Mouse (Mus musculus) midbrain, embryonic 10.5 days (tissue): ENCODE measurements around the gene Hip1r. TPM values are rescaled to one million over a fixed set of nuclear protein-coding genes. Genes with fewer than 3 reads are reported as not detected.

Experiments used
- DNase-seq: peaks from one replicate; pipeline ENCODE4 v3.0.0-alpha.2; 2017; ENCODE audit warnings: low spot score
- H3K27ac ChIP-seq: fragments of 300-500 bp; sonication (generic); replicated peaks from 2 replicates; pipeline ENCODE4 v1.5.1; 2016; ENCODE audit warnings: mild to moderate bottlenecking
- H3K27me3 ChIP-seq: fragments of 300-500 bp; sonication (generic); 2 replicates; pipeline ENCODE4 v1.6.1; 2016; ENCODE audit warnings: low read depth, mild to moderate bottlenecking; ENCODE audit not compliant: poor library complexity, severe bottlenecking
- H3K36me3 ChIP-seq: fragments of 300-500 bp; sonication (generic); 2 replicates; pipeline ENCODE4 v1.6.1; 2016; ENCODE audit warnings: mild to moderate bottlenecking, moderate library complexity
- H3K4me1 ChIP-seq: fragments of 300-500 bp; sonication (generic); 2 replicates; pipeline ENCODE4 v1.6.1; 2016
- H3K4me3 ChIP-seq: fragments of 300-500 bp; sonication (generic); 2 replicates; pipeline ENCODE4 v1.5.1; 2016; ENCODE audit warnings: mild to moderate bottlenecking, moderate library complexity
- H3K9me3 ChIP-seq: fragments of 300-500 bp; sonication (generic); replicated peaks from 2 replicates; pipeline ENCODE4 v1.6.1; 2016; ENCODE audit warnings: mild to moderate bottlenecking
- WGBS: fragments of 180-500 bp; shearing (Covaris S2); methylation state at CpG from one replicate; pipeline ENCODE4 v1.1.7; 2016; 5-methylcytosine and 5-hydroxymethylcytosine counted together
- polyA plus RNA-seq: library from polyadenylated mRNA; unstranded; fragments of >200 nt; fragmentation: Nextera tagmentation; extraction: Ambion mirVana; gene quantifications from 2 replicates; pipeline ENCODE4 v1.2.1, GENCODE M21; 2016

Gene Hip1r
- polyA plus RNA-seq, 1 experiment from 2014 or later, result 6.6 TPM

GRCm38 (mm10) chr5:123957213-123957612, 16.2 kb upstream of the Hip1r start:
- DNase-seq, result no peak
- WGBS, result 80% methylated on average over 8 of the region's 8 CpGs
- Histone ChIP-seq H3K9me3 (no peaks in the 10 kb centered on the region), H3K4me3 (no peak overlapping the region), H3K4me1 (no peaks in the 10 kb centered on the region), H3K27me3 (no peaks in the 10 kb centered on the region), H3K36me3 (no peaks in the 10 kb centered on the region), H3K27ac (no peak overlapping the region)

- Histone ChIP-seq H3K27ac (no peak overlapping the region), H3K4me3 (no peak overlapping the region), H3K4me1 (no peaks in the 10 kb centered on the region), H3K36me3 (no peaks in the 10 kb centered on the region), H3K27me3 (no peaks in the 10 kb centered on the region), H3K9me3 (no peaks in the 10 kb centered on the region)
- WGBS, result 81% methylated on average over 3 of the region's 3 CpGs
- DNase-seq, result no peak
Observed at GRCm38 (mm10) chr5:123959018-123959417, 14.4 kb upstream of the Hip1r start.

- no peak overlapping the region for H3K27ac ChIP-seq
- no peak for DNase-seq
- WGBS, result 85% methylated on average over 8 of the region's 8 CpGs
- no peaks in the 10 kb centered on the region for H3K36me3 ChIP-seq
- no peaks in the 10 kb centered on the region for H3K4me1 ChIP-seq
- H3K27me3 ChIP-seq, result no peaks in the 10 kb centered on the region
- H3K9me3 ChIP-seq, result no peaks in the 10 kb centered on the region
- no peak overlapping the region for H3K4me3 ChIP-seq
Observed at GRCm38 (mm10) chr5:123960129-123960528, 13.3 kb upstream of the Hip1r start.

GRCm38 (mm10) chr5:123961046-123961445, 12.4 kb upstream of the Hip1r start:
- Histone ChIP-seq H3K36me3 (no peaks in the 10 kb centered on the region), H3K27ac (no peak overlapping the region), H3K27me3 (no peaks in the 10 kb centered on the region), H3K4me1 (no peaks in the 10 kb centered on the region), H3K4me3 (no peak overlapping the region), H3K9me3 (no peaks in the 10 kb centered on the region)
- DNase-seq, result no peak
- WGBS, result 88% methylated on average over 12 of the region's 12 CpGs

GRCm38 (mm10) chr5:123964208-123964607, 9.2 kb upstream of the Hip1r start:
- Histone ChIP-seq H3K4me3 (no peak overlapping the region), H3K36me3 (no peaks in the 10 kb centered on the region), H3K27ac (no peak overlapping the region), H3K27me3 (no peaks in the 10 kb centered on the region), H3K9me3 (no peaks in the 10 kb centered on the region), H3K4me1 (no peaks in the 10 kb centered on the region)
- 97% methylated on average over 4 of the region's 4 CpGs for WGBS
- no peak for DNase-seq

DNA sequence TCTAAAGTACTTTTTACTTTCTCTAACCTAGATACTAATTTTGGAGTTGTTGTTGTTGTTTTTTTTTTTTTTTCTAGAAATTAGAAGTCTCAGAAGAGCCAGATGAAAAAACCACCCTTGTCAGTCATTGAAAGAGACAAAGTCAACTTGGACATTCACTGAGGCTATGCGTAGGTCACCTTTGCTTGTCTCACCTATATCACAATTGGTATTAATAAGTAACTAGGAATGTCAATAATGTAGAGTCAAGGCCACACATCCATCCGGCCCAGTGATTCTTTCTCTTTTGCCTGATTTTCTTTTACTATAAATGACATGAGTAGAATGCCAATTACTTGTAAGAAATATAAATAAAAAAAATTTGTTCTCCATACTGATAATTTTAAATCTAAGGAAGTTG, 6.7 kb upstream of the Hip1r start:
- H3K4me1 ChIP-seq, result no peaks in the 10 kb centered on the region
- H3K4me3 ChIP-seq, result no peak overlapping the region
- peaks cover under 1% of the 10 kb centered on the region; the same call in 1 of the 2 replicates for H3K27me3 ChIP-seq
- no peak for DNase-seq
- WGBS, result 94% methylated on average over 2 of the region's 2 CpGs
- H3K27ac ChIP-seq, result no peak overlapping the region
- no peaks in the 10 kb centered on the region for H3K36me3 ChIP-seq
- H3K9me3 ChIP-seq, result no peaks in the 10 kb centered on the region

DNA sequence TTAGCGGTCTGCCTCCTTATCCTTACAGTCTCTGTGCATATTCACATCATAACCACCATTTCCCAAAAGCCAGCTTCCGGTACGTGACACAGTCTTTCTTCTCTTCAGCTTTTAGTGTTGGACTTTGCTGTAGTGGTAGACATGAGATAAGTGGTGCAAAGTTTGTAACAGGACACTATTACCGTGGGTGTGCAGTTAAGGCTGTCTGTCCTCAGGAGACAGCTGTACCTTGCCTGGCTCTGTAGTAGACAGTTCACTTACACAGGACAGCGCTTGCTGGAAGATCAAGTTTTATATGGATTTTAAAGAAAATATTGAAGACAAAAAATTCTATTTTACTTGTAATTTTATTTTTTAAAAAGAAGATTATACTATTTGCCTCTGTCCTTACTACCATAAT, 5.0 kb upstream of the Hip1r start:
- H3K36me3 ChIP-seq, result no peaks in the 10 kb centered on the region
- no peak for DNase-seq
- H3K9me3 ChIP-seq, result no peaks in the 10 kb centered on the region
- no peak overlapping the region for H3K27ac ChIP-seq
- H3K4me3 ChIP-seq, result no peak overlapping the region
- peaks cover 17% of the 10 kb centered on the region for H3K27me3 ChIP-seq
- 89% methylated on average over 5 of the region's 5 CpGs for WGBS
- H3K4me1 ChIP-seq, result peaks cover 5% of the 10 kb centered on the region

GRCm38 (mm10) chr5:123969216-123969615, 4.2 kb upstream of the Hip1r start:
- Histone ChIP-seq H3K9me3 (no peaks in the 10 kb centered on the region), H3K4me3 (no peak overlapping the region), H3K27me3 (peaks cover 22% of the 10 kb centered on the region), H3K27ac (no peak overlapping the region), H3K36me3 (no peaks in the 10 kb centered on the region), H3K4me1 (peaks cover 11% of the 10 kb centered on the region)
- DNase-seq, result no peak
- 72% methylated on average over 8 of the region's 8 CpGs for WGBS

GRCm38 (mm10) chr5:123970576-123970975, 2.9 kb upstream of the Hip1r start:
- peaks cover 23% of the 10 kb centered on the region for H3K4me1 ChIP-seq
- no peak for DNase-seq
- no peaks in the 10 kb centered on the region for H3K36me3 ChIP-seq
- H3K27ac ChIP-seq, result no peak overlapping the region
- peaks cover 35% of the 10 kb centered on the region for H3K27me3 ChIP-seq
- no peaks in the 10 kb centered on the region for H3K9me3 ChIP-seq
- 90% methylated on average over 4 of the region's 4 CpGs for WGBS
- H3K4me3 ChIP-seq, result no peak overlapping the region

- Histone ChIP-seq H3K27me3 (peaks cover 49% of the 10 kb centered on the region), H3K4me1 (peaks cover 32% of the 10 kb centered on the region), H3K9me3 (no peaks in the 10 kb centered on the region), H3K27ac (no peak overlapping the region), H3K36me3 (no peaks in the 10 kb centered on the region), H3K4me3 (no peak overlapping the region)
- DNase-seq, result no peak
- WGBS, result 74% methylated on average over 6 of the region's 6 CpGs
Observed at GRCm38 (mm10) chr5:123972453-123972852, 975 bp upstream of the Hip1r start.

DNA sequence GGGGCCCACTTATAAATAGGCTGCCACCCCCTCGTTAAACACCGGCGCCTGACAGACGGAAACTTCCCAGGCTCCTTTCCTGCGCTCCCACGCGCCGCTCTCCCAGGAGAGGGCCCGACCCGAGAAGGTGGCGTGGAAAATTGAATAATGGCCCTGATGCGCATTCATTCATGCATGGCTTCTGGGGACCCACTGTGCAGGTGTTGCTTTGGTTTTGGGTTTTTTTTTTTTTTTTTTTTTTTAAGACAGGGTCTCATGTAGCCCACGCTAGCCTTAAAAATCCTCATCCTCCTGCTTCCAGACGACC, 704 bp downstream of the Hip1r start:
- H3K4me1 ChIP-seq, result peaks cover 37% of the 10 kb centered on the region
- under 1% methylated on average over 14 of the region's 14 CpGs for WGBS
- DNase-seq, result no peak
- H3K27ac ChIP-seq, result peak overlapping the region; percentile 79
- H3K36me3 ChIP-seq, result no peaks in the 10 kb centered on the region
- H3K9me3 ChIP-seq, result no peaks in the 10 kb centered on the region
- H3K4me3 ChIP-seq, result peak overlapping the region; percentile 75
- peaks cover 49% of the 10 kb centered on the region for H3K27me3 ChIP-seq

GRCm38 (mm10) chr5:123974616-123975111, 1.2 kb downstream of the Hip1r start:
- Histone ChIP-seq H3K4me1 (peaks cover 42% of the 10 kb centered on the region), H3K27me3 (peaks cover 49% of the 10 kb centered on the region)
- DNase-seq, result no peak

GRCm38 (mm10) chr5:123975668-123976180, 2.3 kb downstream of the Hip1r start:
- peaks cover 49% of the 10 kb centered on the region for H3K27me3 ChIP-seq
- peaks cover 48% of the 10 kb centered on the region for H3K4me1 ChIP-seq
- 89% methylated on average over 6 of the region's 6 CpGs for WGBS

More at GRCm38 (mm10) chr5:123974616-123975111, 1.2 kb downstream of the Hip1r start:
- 46% methylated on average over 11 of the region's 11 CpGs for WGBS
- peak overlapping the region; percentile 75 for H3K4me3 ChIP-seq
- H3K9me3 ChIP-seq, result no peaks in the 10 kb centered on the region
- H3K27ac ChIP-seq, result no peak overlapping the region
- H3K36me3 ChIP-seq, result no peaks in the 10 kb centered on the region

DNA sequence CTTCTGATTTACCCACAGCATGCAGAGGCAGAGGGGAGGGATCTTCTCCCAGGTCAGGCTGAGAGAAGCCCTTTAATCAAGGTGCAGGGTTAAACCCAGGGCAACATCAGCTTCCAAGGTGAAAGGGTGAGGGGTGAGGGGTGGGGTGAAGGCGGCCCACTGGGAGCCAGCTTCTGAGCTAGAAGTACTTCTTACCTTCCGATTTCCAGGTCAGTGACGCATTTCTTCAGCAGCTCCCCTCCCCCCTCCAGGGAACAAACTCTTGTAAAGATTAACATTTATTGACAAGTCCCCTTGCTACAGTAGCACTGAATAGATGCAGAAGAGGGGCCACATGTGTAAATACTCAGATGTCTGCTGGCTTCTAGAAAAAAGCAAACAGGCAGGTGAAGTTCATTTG, 3.8 kb downstream of the Hip1r start:
- no peaks in the 10 kb centered on the region for H3K36me3 ChIP-seq
- peaks cover 44% of the 10 kb centered on the region for H3K27me3 ChIP-seq
- peaks cover 48% of the 10 kb centered on the region for H3K4me1 ChIP-seq
- H3K4me3 ChIP-seq, result no peak overlapping the region
- no peak for DNase-seq
- 55% methylated on average over 3 of the region's 3 CpGs for WGBS
- H3K9me3 ChIP-seq, result no peaks in the 10 kb centered on the region
- H3K27ac ChIP-seq, result no peak overlapping the region

More at GRCm38 (mm10) chr5:123975668-123976180, 2.3 kb downstream of the Hip1r start:
- Histone ChIP-seq H3K36me3 (no peaks in the 10 kb centered on the region), H3K4me3 (no peak overlapping the region), H3K9me3 (no peaks in the 10 kb centered on the region), H3K27ac (no peak overlapping the region)
- no peak for DNase-seq
